Mouse (Mus musculus): Measurements from ENCODE around the gene Polr3gl.

DNA sequence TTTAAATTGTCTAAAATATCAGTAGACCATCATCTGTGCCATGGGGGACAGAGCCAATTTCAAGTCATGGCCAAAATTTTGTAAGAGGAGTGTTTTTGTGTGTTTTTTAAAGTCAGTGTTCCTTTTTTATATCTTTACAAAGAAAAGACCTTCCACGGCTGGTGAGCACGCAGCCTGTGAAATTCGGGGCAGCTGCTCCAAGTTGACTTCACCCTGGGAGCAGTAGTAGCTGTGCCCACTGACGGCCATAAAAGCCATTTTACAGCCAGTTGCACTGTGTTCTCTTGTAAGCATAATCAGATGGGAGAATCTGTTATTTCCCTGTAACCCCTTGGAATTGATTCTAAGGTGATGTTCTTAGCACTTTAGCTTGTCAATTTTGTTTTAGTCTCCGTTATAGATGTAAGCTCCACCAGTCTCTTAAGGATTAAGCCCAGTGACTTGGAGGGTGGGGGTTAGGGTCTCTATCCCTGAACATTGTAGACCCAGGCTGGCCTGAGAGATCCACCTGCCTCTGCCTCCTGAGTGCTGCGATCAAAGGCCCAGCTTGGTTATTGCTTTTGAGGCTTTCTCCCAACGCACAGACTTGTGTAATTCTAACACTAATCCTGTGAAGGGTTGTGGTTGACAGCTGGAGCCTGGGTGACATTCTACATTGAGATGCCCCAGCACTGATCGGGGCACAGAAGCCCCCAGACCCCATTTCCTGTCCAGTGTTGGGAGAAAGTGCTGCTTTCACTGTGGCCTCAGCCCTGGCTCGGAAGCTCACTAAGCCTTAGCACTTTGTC is 32.9 kb downstream of the Polr3gl start:
- no peak for TF ChIP-seq GATA1 (IDR thresholded peaks at IDR 0.05; ENCODE audit: low read length)
- no peak for TF ChIP-seq TAL1 (IDR thresholded peaks at IDR 0.05; ENCODE audit: low read length)
